Mouse (Mus musculus): ENCODE measurements at regions not wholly inside any gene's neighbourhood (a gene's known extent, or its start where the extent isn't known, plus 50 kb on each side); places are given as distances from the start of the nearest gene placed in this dataset.
A peak's percentile ranks its signal among the peaks of the same experiment; 100 is the strongest.

DNA sequence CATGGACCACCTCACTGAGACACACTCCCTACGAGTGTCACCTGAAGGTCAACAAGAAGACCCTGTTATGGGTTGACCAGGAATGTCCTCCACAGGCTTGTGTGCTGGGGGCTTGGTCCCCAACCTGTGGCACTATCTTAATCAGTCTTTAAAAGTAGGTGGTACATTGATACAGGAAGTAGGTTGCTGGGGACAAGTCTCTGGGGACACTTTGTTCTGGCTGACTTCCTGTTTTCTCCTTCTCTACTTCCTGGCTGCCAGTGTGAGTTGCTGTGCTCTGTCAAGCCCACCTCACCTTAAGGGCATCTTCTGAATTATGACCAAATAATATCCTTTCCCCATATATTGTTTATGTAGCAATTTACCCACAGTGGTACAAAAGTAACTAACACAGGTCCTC, 96.1 kb downstream of the Cct6b start:
- no peak for DNase-seq (ENCODE audit: low read depth)

GRCm38 (mm10) chr11:82664076-82664475, 100.0 kb downstream of the Cct6b start:
- no peak for DNase-seq (ENCODE audit: low read depth)

- DNase-seq (ENCODE audit: low read depth): no peak
These were observed 102.0 kb downstream of the Cct6b start for GRCm38 (mm10) chr11:82662086-82662485.

- DNase-seq (ENCODE audit: low read depth): no peak
These were observed 112.4 kb downstream of the Cct6b start for GRCm38 (mm10) chr11:82651751-82652150.

DNA sequence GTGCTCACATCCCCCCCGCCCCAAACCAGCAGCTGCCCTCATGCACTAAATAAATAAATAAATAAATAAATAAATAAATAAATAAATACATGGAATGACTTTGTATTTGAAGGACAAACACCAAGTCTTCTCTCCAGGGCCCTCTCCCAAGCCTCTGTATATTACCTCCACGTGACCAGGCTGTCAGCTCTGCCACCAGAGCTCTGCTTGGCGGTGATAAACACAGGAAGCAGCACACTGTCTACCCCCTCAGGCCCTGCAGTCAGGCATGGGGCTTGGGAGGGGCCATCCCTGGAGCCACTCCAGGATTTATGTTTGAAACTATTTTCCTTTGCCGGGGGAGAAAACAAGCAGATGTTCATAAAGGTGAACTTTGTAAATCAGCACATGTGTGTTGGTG, 125.6 kb downstream of the Cct6b start:
- DNase-seq (ENCODE audit: low read depth): no peak

- DNase-seq (ENCODE audit: low read depth): no peak
These were observed 131.9 kb downstream of the Cct6b start for GRCm38 (mm10) chr11:82632191-82632590.

DNA sequence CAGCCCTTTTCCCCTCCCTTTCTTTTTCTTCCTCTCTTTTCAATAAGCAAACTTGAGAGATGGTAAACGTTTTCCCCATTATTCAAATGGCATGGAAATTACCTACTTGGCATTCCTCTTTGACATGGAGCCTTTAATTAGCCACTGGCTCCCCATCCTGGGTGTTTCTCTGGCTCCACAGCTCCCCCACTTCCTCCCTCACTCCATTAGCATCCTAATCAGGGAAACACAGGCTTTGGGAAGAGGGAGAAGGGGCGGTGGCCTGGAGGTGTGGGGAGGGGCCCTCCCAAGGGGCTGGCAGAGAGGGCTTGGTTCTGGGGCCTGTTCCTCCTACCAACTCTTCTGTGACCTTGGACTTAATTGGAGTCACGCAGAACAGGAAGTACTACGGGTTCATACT, 132.7 kb downstream of the Cct6b start:
- no peak for DNase-seq (ENCODE audit: low read depth)

DNA sequence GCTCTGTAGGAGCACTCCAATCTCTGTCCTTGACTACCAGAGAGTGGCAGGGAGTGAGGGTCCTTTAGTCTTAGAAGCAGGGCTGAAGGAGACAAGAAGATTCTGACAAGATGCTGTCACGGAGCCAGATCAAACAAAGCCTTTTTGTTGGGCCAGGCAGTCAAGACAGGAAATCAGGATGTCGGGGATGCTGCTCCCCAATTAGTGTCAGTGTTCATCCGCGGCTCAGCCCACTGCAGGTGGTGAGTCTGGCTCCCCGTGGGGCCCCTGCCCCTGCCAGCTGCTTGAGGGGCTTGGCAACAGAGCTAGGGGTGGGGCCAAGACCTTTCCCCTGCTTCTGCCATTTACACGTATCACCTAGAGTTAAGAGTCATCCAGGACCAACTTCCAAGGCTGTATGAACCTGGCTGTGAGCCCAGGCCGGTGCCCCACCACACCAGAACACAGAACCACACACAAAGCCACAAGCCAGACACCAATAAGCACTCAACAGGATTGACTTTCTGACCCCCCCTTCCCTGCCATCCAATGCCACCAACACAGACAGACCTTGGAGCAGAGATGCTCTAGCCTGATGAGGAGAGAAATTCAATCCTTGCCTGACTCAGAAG, 137.5 kb downstream of the Cct6b start:
- no peak for DNase-seq (ENCODE audit: low read depth)

DNA sequence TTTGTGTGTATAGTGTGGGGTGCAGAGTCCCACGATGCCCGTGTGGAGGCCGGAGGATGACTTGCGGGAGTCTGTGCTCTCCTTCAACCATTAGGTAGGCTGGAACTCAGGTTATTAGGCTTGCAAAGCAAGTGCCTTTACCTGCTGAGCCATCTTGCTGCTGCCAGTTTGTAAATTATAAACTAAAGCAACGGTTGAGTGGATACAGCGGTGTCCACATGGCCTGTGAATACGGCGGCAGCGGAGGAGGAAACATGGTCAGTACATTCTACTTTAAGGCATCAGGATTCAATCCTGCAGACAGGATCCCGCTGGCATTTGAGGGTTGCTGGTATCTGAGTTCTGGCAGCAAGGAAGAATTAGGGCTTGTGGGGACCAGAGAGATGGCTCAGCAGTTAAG, 143.1 kb downstream of the Cct6b start:
- no peak for DNase-seq (ENCODE audit: low read depth)

GRCm38 (mm10) chr11:82619418-82619817, 144.7 kb downstream of the Cct6b start:
- DNase-seq (ENCODE audit: low read depth): no peak

- DNase-seq (ENCODE audit: low read depth): no peak
These were observed 145.7 kb downstream of the Cct6b start for GRCm38 (mm10) chr11:82618457-82618856.

- no peak for DNase-seq (ENCODE audit: low read depth)
These were observed 147.3 kb downstream of the Cct6b start for GRCm38 (mm10) chr11:82616856-82617255.

GRCm38 (mm10) chr11:82614356-82614755, 149.8 kb downstream of the Cct6b start:
- no peak for DNase-seq (ENCODE audit: low read depth)

GRCm38 (mm10) chr11:82613503-82613902, 150.6 kb downstream of the Cct6b start:
- DNase-seq (ENCODE audit: low read depth): peak; percentile 41

- peak; percentile 31 for DNase-seq (ENCODE audit: low read depth)
These were observed 152.1 kb downstream of the Cct6b start for GRCm38 (mm10) chr11:82612026-82612425.

DNA sequence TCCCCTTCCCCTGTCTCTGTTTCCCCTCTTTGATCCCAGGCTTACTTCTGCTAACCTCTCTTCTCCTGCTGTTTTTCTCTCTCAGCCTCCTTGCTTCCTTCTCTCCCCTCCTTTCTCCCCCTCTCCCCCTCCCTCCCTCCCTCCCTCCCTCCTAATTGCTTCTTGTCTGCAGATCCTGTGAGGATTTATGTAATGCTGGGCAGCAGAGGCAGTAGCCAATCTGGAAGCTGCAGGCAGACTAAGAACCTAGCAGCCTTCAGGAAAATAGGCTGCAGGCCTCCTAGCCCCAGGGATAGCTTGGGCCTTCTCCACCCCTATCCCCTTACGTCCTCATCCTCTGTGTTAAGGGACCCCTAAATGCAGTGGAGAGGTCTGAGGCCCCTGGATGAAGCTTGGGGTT, 155.2 kb downstream of the Cct6b start:
- DNase-seq (ENCODE audit: low read depth): no peak

DNA sequence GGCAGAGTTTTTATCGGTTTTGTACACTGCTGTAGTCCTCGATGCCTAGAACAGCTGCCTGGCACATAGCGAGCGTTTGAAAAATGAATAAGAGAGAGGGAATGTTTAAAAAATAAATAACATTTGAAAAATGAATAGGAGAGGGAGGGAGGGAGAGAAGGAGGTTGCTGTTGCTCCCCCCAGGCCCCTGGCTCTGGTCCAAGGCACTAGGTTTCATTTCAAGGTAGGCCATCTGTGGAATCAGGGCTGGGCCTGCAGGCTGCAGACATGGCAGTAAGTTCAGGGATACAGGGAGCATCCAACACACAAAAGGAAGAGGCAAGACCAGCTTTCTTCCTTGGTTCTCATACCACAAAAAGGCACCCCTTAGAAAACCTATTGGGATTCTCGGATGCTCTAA, 156.5 kb downstream of the Cct6b start:
- DNase-seq (ENCODE audit: low read depth): no peak

DNA sequence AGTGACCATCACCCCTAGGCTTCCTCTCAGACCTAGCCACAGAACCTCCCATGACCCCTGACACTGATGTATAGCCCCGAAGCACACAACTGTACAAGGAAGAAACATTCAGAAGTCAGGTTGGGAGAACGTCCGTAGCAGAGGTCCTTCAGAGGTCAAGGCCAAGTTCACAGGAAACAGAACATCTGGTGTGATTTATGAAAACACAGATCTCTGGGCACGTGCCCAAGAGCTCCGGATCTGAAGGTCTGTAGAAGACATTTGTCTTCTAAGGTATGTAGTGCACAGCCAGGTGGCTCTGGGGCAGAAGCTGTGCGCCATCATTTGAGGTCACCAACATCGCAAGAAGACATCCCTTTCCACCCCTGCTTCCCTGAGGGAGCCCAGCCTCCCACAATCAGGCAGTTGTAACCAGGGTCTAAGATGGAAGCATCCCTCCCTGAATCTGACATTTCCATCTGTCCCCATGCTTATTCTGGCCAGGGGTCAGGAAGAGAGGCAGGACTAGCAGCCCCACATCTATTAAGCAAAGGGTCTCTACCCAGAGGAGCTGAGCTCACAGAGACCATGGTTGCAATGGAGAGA, 159.8 kb downstream of the Cct6b start:
- DNase-seq (ENCODE audit: low read depth): no peak

- DNase-seq (ENCODE audit: low read depth): no peak
These were observed 161.3 kb downstream of the Cct6b start for GRCm38 (mm10) chr11:82602818-82603217.

DNA sequence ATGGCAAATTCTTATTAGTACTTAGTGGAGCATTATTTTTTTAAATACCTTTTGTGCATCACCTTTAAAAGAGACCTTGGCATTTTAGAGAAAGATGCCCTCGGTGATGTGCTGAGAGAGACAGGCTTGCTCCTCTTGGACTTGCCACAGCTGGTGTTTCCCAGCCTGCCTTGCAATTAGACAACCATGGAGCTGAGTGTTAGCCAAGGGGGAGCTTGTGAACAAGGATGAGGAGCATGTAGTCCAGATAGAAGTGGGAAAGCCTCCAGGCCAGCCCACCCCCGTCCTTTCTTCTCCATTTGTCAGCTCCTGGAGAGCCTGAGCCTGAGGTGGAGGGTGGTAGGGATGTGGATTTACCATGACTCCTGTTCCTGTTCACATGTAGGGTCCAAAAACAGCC, 161.9 kb downstream of the Cct6b start:
- DNase-seq (ENCODE audit: low read depth): no peak

- DNase-seq (ENCODE audit: low read depth): no peak
These were observed 164.0 kb downstream of the Cct6b start for GRCm38 (mm10) chr11:82600151-82600550.

GRCm38 (mm10) chr11:82597757-82598156, 166.4 kb downstream of the Cct6b start:
- no peak for DNase-seq (ENCODE audit: low read depth)

DNA sequence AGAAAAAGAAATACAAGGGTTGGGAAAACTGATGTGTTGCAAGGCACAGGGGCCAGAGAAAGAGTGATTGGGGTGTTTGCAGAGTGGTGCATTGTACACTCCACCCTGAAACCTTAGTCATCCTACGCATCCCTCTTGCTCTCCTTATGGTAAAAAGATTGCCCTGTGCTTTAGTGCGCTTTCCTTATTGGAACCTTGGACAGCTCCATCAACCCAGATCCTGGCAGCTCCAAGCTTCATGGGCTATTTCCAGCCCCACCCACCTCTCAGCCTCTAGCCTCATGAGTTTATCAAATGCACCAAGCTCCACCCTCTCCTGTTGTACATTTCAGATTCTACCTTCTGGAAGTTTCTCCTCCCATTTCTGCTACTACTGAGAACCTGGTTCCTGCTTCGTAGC, 167.3 kb downstream of the Cct6b start:
- DNase-seq (ENCODE audit: low read depth): no peak

DNA sequence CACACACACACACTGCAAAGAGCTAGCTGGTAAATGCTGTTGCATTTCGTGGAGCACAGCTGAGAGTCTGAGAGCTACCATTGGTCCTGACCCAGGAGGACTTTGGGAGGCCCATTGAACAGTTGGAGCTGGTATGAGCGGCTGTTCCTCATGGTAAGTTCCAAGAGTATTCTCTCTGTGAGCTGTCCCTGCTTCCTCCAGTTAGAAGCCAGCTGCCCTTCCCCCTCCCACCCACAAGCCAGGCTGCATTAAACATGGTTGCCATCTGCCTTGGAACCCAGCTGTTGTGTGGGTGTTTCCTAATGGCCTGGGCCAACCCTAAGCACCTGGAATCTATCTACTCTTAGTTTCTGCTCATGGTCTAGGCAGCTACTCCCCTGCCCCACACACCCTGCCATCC, 174.4 kb downstream of the Cct6b start:
- DNase-seq (ENCODE audit: low read depth): no peak

All from c-Kit-positive CD71-negative TER-119-negative erythroid progenitor cells, embryonic 14.5 days (primary cell).